Mouse (Mus musculus): ENCODE results near the gene Arhgap11a. TPM values are rescaled to one million over a fixed set of nuclear protein-coding genes. Genes with fewer than 3 reads are reported as not detected.
A peak's percentile ranks its signal among the peaks of the same experiment; 100 is the strongest.

Gene Arhgap11a
- 3.4 and 7.7 TPM in 2 replicates for polyA plus RNA-seq (2015; fragmentation: Nextera tagmentation; extraction: Ambion mirVana)

GRCm38 (mm10) chr2:113848245-113849121 lies at the start of gene Arhgap11a:
Gene Arhgap11a, minus strand, starts transcription at chr2:113848661.
- Histone ChIP-seq H3K27ac (replicated peaks) (peak within 1 kb of the TSS; percentile 85), H3K4me2 (peak within 1 kb of the TSS; percentile 99), H3K9ac (replicated peaks) (peak within 1 kb of the TSS; percentile 60), H3K4me1 (peaks cover 10% of the 10 kb centered on the region), H3K4me3 (replicated peaks) (peak within 1 kb of the TSS; percentile 68), H3K9me3 (replicated peaks) (no peaks in the 10 kb centered on the region), H3K36me3 (no peaks in the 10 kb centered on the region), H3K27me3 (replicated peaks) (no peaks in the 10 kb centered on the region)
- peak; percentile 97 for ATAC-seq (ENCODE audit: low FRiP score)
- WGBS: under 1% methylated on average over 48 of the region's 48 CpGs

- ATAC-seq (ENCODE audit: low FRiP score): no peak
- Histone ChIP-seq H3K4me3 (replicated peaks) (no peak overlapping the region), H3K4me2 (no peak overlapping the region), H3K27ac (replicated peaks) (no peak overlapping the region), H3K36me3 (no peaks in the 10 kb centered on the region), H3K9me3 (replicated peaks) (no peaks in the 10 kb centered on the region), H3K4me1 (no peaks in the 10 kb centered on the region), H3K27me3 (replicated peaks) (no peaks in the 10 kb centered on the region), H3K9ac (replicated peaks) (no peak overlapping the region)
- WGBS: 84% methylated on average over 10 of the region's 12 CpGs
Observed at GRCm38 (mm10) chr2:113893385-113894122, 45.1 kb upstream of the Arhgap11a start.

- Histone ChIP-seq H3K4me2 (no peak overlapping the region), H3K27ac (replicated peaks) (no peak overlapping the region), H3K9me3 (replicated peaks) (no peaks in the 10 kb centered on the region), H3K36me3 (no peaks in the 10 kb centered on the region), H3K4me1 (no peaks in the 10 kb centered on the region), H3K4me3 (replicated peaks) (no peak overlapping the region), H3K9ac (replicated peaks) (no peak overlapping the region), H3K27me3 (replicated peaks) (no peaks in the 10 kb centered on the region)
- no peak for ATAC-seq (ENCODE audit: low FRiP score)
- whole genome bisulfite sequencing: 51% methylated on average over 4 of the region's 4 CpGs
Observed at GRCm38 (mm10) chr2:113887166-113887565, 38.7 kb upstream of the Arhgap11a start.

- no peaks in the 10 kb centered on the region for H3K36me3 ChIP-seq
- ATAC-seq (ENCODE audit: low FRiP score): no peak
- H3K4me1 ChIP-seq: no peaks in the 10 kb centered on the region
- no peaks in the 10 kb centered on the region for H3K9me3 ChIP-seq (replicated peaks)
- no peak overlapping the region for H3K4me3 ChIP-seq (replicated peaks)
- H3K27ac ChIP-seq (replicated peaks): no peak overlapping the region
- no peaks in the 10 kb centered on the region for H3K27me3 ChIP-seq (replicated peaks)
- 62% methylated on average over 1 of the region's 1 CpGs for WGBS
- no peak overlapping the region for H3K4me2 ChIP-seq
- H3K9ac ChIP-seq (replicated peaks): no peak overlapping the region
Observed at GRCm38 (mm10) chr2:113886061-113886460, 37.6 kb upstream of the Arhgap11a start.

- Histone ChIP-seq H3K9ac (replicated peaks) (no peak overlapping the region), H3K9me3 (replicated peaks) (no peaks in the 10 kb centered on the region), H3K36me3 (no peaks in the 10 kb centered on the region), H3K27ac (replicated peaks) (no peak overlapping the region), H3K4me2 (no peak overlapping the region), H3K4me3 (replicated peaks) (no peak overlapping the region), H3K27me3 (replicated peaks) (no peaks in the 10 kb centered on the region), H3K4me1 (no peaks in the 10 kb centered on the region)
- 84% methylated on average over 1 of the region's 1 CpGs for WGBS
- ATAC-seq (ENCODE audit: low FRiP score): 0 out of 2 replicates have a peak, but pooled peaks have one; percentile 8
Observed at GRCm38 (mm10) chr2:113870115-113870514, 21.7 kb upstream of the Arhgap11a start.

- H3K27ac ChIP-seq (replicated peaks): no peak overlapping the region
Observed at GRCm38 (mm10) chr2:113868404-113868803, 19.9 kb upstream of the Arhgap11a start.

GRCm38 (mm10) chr2:113866155-113866554 lies 17.7 kb upstream of the Arhgap11a start:
- H3K27me3 ChIP-seq (replicated peaks): no peaks in the 10 kb centered on the region
- WGBS: 43% methylated on average over 2 of the region's 2 CpGs
- no peak overlapping the region for H3K4me2 ChIP-seq
- no peak overlapping the region for H3K27ac ChIP-seq (replicated peaks)
- no peak for ATAC-seq (ENCODE audit: low FRiP score)
- H3K36me3 ChIP-seq: no peaks in the 10 kb centered on the region
- no peak overlapping the region for H3K9ac ChIP-seq (replicated peaks)
- no peak overlapping the region for H3K4me3 ChIP-seq (replicated peaks)
- H3K4me1 ChIP-seq: no peaks in the 10 kb centered on the region
- no peaks in the 10 kb centered on the region for H3K9me3 ChIP-seq (replicated peaks)

More at GRCm38 (mm10) chr2:113868404-113868803, 19.9 kb upstream of the Arhgap11a start:
- ATAC-seq (ENCODE audit: low FRiP score): no peak
- no peaks in the 10 kb centered on the region for H3K4me1 ChIP-seq
- H3K36me3 ChIP-seq: no peaks in the 10 kb centered on the region
- H3K4me3 ChIP-seq (replicated peaks): no peak overlapping the region
- H3K27me3 ChIP-seq (replicated peaks): no peaks in the 10 kb centered on the region
- no peaks in the 10 kb centered on the region for H3K9me3 ChIP-seq (replicated peaks)
- H3K9ac ChIP-seq (replicated peaks): no peak overlapping the region
- 84% methylated on average over 4 of the region's 4 CpGs for WGBS
- no peak overlapping the region for H3K4me2 ChIP-seq

GRCm38 (mm10) chr2:113849141-113849540 lies 680 bp upstream of the Arhgap11a start:
- Histone ChIP-seq H3K36me3 (no peaks in the 10 kb centered on the region), H3K4me2 (peak overlapping the region; percentile 99), H3K4me3 (replicated peaks) (peak overlapping the region; percentile 68), H3K27me3 (replicated peaks) (no peaks in the 10 kb centered on the region), H3K9me3 (replicated peaks) (no peaks in the 10 kb centered on the region), H3K4me1 (peaks cover 10% of the 10 kb centered on the region), H3K9ac (replicated peaks) (peak overlapping the region; percentile 60), H3K27ac (replicated peaks) (peak overlapping the region; percentile 85)
- 1% methylated on average over 3 of the region's 3 CpGs for WGBS
- peak; percentile 82 for ATAC-seq (ENCODE audit: low FRiP score)

- Histone ChIP-seq H3K27ac (replicated peaks) (no peak overlapping the region), H3K4me2 (peak overlapping the region; percentile 99), H3K27me3 (replicated peaks) (no peaks in the 10 kb centered on the region), H3K9ac (replicated peaks) (peak overlapping the region; percentile 60), H3K4me3 (replicated peaks) (peak overlapping the region; percentile 68), H3K4me1 (peaks cover 10% of the 10 kb centered on the region), H3K9me3 (replicated peaks) (no peaks in the 10 kb centered on the region), H3K36me3 (no peaks in the 10 kb centered on the region)
- ATAC-seq (ENCODE audit: low FRiP score): no peak
- under 1% methylated on average over 24 of the region's 24 CpGs for WGBS
Observed at GRCm38 (mm10) chr2:113847678-113848244, 700 bp downstream of the Arhgap11a start.

- Histone ChIP-seq H3K9me3 (replicated peaks) (no peaks in the 10 kb centered on the region), H3K27me3 (replicated peaks) (no peaks in the 10 kb centered on the region), H3K4me2 (no peak overlapping the region), H3K9ac (replicated peaks) (no peak overlapping the region), H3K4me3 (replicated peaks) (no peak overlapping the region), H3K36me3 (no peaks in the 10 kb centered on the region), H3K4me1 (peaks cover 10% of the 10 kb centered on the region), H3K27ac (replicated peaks) (no peak overlapping the region)
- no peak for ATAC-seq (ENCODE audit: low FRiP score)
- 83% methylated on average over 4 of the region's 4 CpGs for WGBS
Observed at GRCm38 (mm10) chr2:113845081-113845480, 3.4 kb downstream of the Arhgap11a start.

- no peaks in the 10 kb centered on the region for H3K27me3 ChIP-seq (replicated peaks)
- H3K36me3 ChIP-seq: no peaks in the 10 kb centered on the region
- ATAC-seq (ENCODE audit: low FRiP score): no peak
- 94% methylated on average over 4 of the region's 4 CpGs for WGBS
- no peak overlapping the region for H3K4me2 ChIP-seq
- no peak overlapping the region for H3K27ac ChIP-seq (replicated peaks)
- no peaks in the 10 kb centered on the region for H3K4me1 ChIP-seq
- H3K9ac ChIP-seq (replicated peaks): no peak overlapping the region
- H3K4me3 ChIP-seq (replicated peaks): no peak overlapping the region
- H3K9me3 ChIP-seq (replicated peaks): no peaks in the 10 kb centered on the region
Observed at GRCm38 (mm10) chr2:113841656-113842437, 6.6 kb downstream of the Arhgap11a start.

Measured in neural tube, embryonic 15.5 days (tissue).